In genomic region chr1:90174338-90174737, GRCm38 (mm10) we compare ENCODE assay signal across 31 mouse cellular contexts. TPM values are rescaled to one million over a fixed set of nuclear protein-coding genes. Genes with fewer than 3 reads are reported as not detected.
A peak's percentile ranks its signal among the peaks of the same experiment; 100 is the strongest.
DNase-seq lines count a peak whose midpoint lies in the region; ATAC-seq and TF ChIP-seq lines count a peak whose summit lies in the region.
"Had no signal": no experiment of that assay in that cellular context is flagged by ENCODE, and none has a peak within 500 bp of the region (broad histone marks: within the 10 kb centered on the region; RNA-seq: fewer than 3 reads in every experiment).

No protein-coding gene starts in this region.

- intact Hi-C loops in gastrocnemius, postnatal 14 days (cut with DNase I; ENCODE audit: low total_unique reads), result no loop called here

- ATAC-seq in forebrain, embryonic 13.5 days, result 0 out of 2 replicates have a peak, but pooled peaks have one; percentile 61
- no peak for ATAC-seq in forebrain, embryonic 12.5 days (ENCODE audit: low FRiP score)
- no peak for ATAC-seq in midbrain, embryonic 14.5 days (ENCODE audit: low FRiP score, low TSS enrichment)
- no peak for ATAC-seq in midbrain, embryonic 11.5 days (ENCODE audit: low FRiP score)
- ATAC-seq in lung, postnatal 0 days, result no peak
- ATAC-seq: activated CD4-positive, CD25-positive, alpha-beta regulatory T cell, adult 4 months; intestine, postnatal 0 days had no signal

- no peak overlapping the region for H3K4me3 ChIP-seq in forebrain, embryonic 13.5 days
- H3K4me3 ChIP-seq in forebrain, embryonic 12.5 days (replicated peaks), result no peak overlapping the region
- H3K4me3 ChIP-seq in midbrain, embryonic 14.5 days (replicated peaks; ENCODE audit: low read depth, low read length), result no peak overlapping the region
- no peak overlapping the region for H3K4me3 ChIP-seq in midbrain, embryonic 11.5 days (ENCODE audit: low read depth, low read length)
- no peak overlapping the region for H3K4me3 ChIP-seq in lung, postnatal 0 days (ENCODE audit: low read depth, low read length)
- H3K4me3 ChIP-seq: embryonic facial prominence, embryonic 12.5 days; embryonic facial prominence, embryonic 15.5 days; hindbrain, embryonic 12.5 days; hindbrain, embryonic 15.5 days had no signal

- H3K9ac ChIP-seq in forebrain, embryonic 13.5 days, result no peak overlapping the region
- no peak overlapping the region for H3K9ac ChIP-seq in forebrain, embryonic 12.5 days
- no peak overlapping the region for H3K9ac ChIP-seq in midbrain, embryonic 14.5 days (replicated peaks; ENCODE audit: low read length)
- H3K9ac ChIP-seq in midbrain, embryonic 11.5 days (ENCODE audit: low read length), result no peak overlapping the region
- no peak overlapping the region for H3K9ac ChIP-seq in lung, postnatal 0 days (replicated peaks; ENCODE audit: low read depth)
- H3K9ac ChIP-seq: embryonic facial prominence, embryonic 12.5 days; embryonic facial prominence, embryonic 15.5 days; hindbrain, embryonic 12.5 days; hindbrain, embryonic 15.5 days had no signal

- peaks cover 21% of the 10 kb centered on the region for H3K4me1 ChIP-seq in forebrain, embryonic 13.5 days
- peaks cover 15% of the 10 kb centered on the region for H3K4me1 ChIP-seq in forebrain, embryonic 12.5 days
- no peaks in the 10 kb centered on the region for H3K4me1 ChIP-seq in midbrain, embryonic 14.5 days (ENCODE audit: control insufficient read depth, insufficient read depth, low read length)
- no peaks in the 10 kb centered on the region for H3K4me1 ChIP-seq in midbrain, embryonic 11.5 days (ENCODE audit: control insufficient read depth, insufficient read depth, low read length)
- H3K4me1 ChIP-seq in lung, postnatal 0 days (ENCODE audit: insufficient read depth, low read depth, low read length), result no peaks in the 10 kb centered on the region

- H3K9me3 ChIP-seq in forebrain, embryonic 13.5 days (replicated peaks), result no peaks in the 10 kb centered on the region
- H3K9me3 ChIP-seq in forebrain, embryonic 12.5 days, result no peaks in the 10 kb centered on the region
- H3K9me3 ChIP-seq in midbrain, embryonic 14.5 days (ENCODE audit: control insufficient read depth, low read length), result no peaks in the 10 kb centered on the region
- no peaks in the 10 kb centered on the region for H3K9me3 ChIP-seq in midbrain, embryonic 11.5 days (ENCODE audit: control insufficient read depth, low read length)
- H3K9me3 ChIP-seq in lung, postnatal 0 days (ENCODE audit: low read length), result no peaks in the 10 kb centered on the region
- H3K9me3 ChIP-seq: embryonic facial prominence, embryonic 12.5 days; embryonic facial prominence, embryonic 15.5 days; hindbrain, embryonic 12.5 days; hindbrain, embryonic 15.5 days had no signal

- no peak overlapping the region for H3K4me2 ChIP-seq in forebrain, embryonic 13.5 days
- no peak overlapping the region for H3K4me2 ChIP-seq in forebrain, embryonic 12.5 days
- no peak overlapping the region for H3K4me2 ChIP-seq in midbrain, embryonic 14.5 days (ENCODE audit: low read length)
- H3K4me2 ChIP-seq in midbrain, embryonic 11.5 days, result no peak overlapping the region
- no peak overlapping the region for H3K4me2 ChIP-seq in lung, postnatal 0 days (replicated peaks; ENCODE audit: low read depth, low read length)
- H3K4me2 ChIP-seq: embryonic facial prominence, embryonic 12.5 days; embryonic facial prominence, embryonic 15.5 days; heart, embryonic 11.5 days; hindbrain, embryonic 12.5 days; hindbrain, embryonic 15.5 days had no signal

- H3K27me3 ChIP-seq in forebrain, embryonic 13.5 days, result no peaks in the 10 kb centered on the region
- no peaks in the 10 kb centered on the region for H3K27me3 ChIP-seq in forebrain, embryonic 12.5 days
- no peaks in the 10 kb centered on the region for H3K27me3 ChIP-seq in midbrain, embryonic 14.5 days (ENCODE audit: control insufficient read depth, insufficient read depth, low read length)
- no peaks in the 10 kb centered on the region for H3K27me3 ChIP-seq in midbrain, embryonic 11.5 days (ENCODE audit: control insufficient read depth, insufficient read depth, low read length)
- H3K27me3 ChIP-seq in lung, postnatal 0 days (replicated peaks; ENCODE audit: insufficient read depth, low read length), result no peaks in the 10 kb centered on the region
- H3K27me3 ChIP-seq: embryonic facial prominence, embryonic 12.5 days; embryonic facial prominence, embryonic 15.5 days; hindbrain, embryonic 12.5 days had no signal

- H3K27ac ChIP-seq in forebrain, embryonic 13.5 days, result 0 out of 2 replicates have a peak overlapping the region, but pooled peaks have one; percentile 52
- no peak overlapping the region; the same call in 1 of the 2 replicates for H3K27ac ChIP-seq in forebrain, embryonic 12.5 days
- no peak overlapping the region for H3K27ac ChIP-seq in midbrain, embryonic 14.5 days (replicated peaks; ENCODE audit: low read depth, low read length)
- H3K27ac ChIP-seq in midbrain, embryonic 11.5 days (ENCODE audit: low read depth, low read length), result no peak overlapping the region
- H3K27ac ChIP-seq in lung, postnatal 0 days (ENCODE audit: low read length), result no peak overlapping the region
- H3K27ac ChIP-seq: embryonic facial prominence, embryonic 12.5 days; embryonic facial prominence, embryonic 15.5 days; hindbrain, embryonic 12.5 days; hindbrain, embryonic 15.5 days had no signal

- TF ChIP-seq EP300 in lung, postnatal 0 days (IDR thresholded peaks at IDR 0.05), result no peak

- 24% methylated on average over 8 of the region's 8 CpGs for WGBS in forebrain, embryonic 13.5 days
- 38% methylated on average over 8 of the region's 8 CpGs for WGBS in forebrain, embryonic 12.5 days
- WGBS in midbrain, embryonic 14.5 days, result 22% methylated on average over 8 of the region's 8 CpGs
- WGBS in midbrain, embryonic 11.5 days, result 61% methylated on average over 8 of the region's 8 CpGs
- 63% methylated on average over 8 of the region's 8 CpGs for WGBS in lung, postnatal 0 days

- H3K36me3 ChIP-seq in forebrain, embryonic 13.5 days (ENCODE audit: poor library complexity, severe bottlenecking), result no peaks in the 10 kb centered on the region
- H3K36me3 ChIP-seq in forebrain, embryonic 12.5 days (replicated peaks), result no peaks in the 10 kb centered on the region
- no peaks in the 10 kb centered on the region for H3K36me3 ChIP-seq in midbrain, embryonic 14.5 days (ENCODE audit: control insufficient read depth, insufficient read depth, low read length)
- no peaks in the 10 kb centered on the region for H3K36me3 ChIP-seq in midbrain, embryonic 11.5 days (ENCODE audit: control insufficient read depth, insufficient read depth, low read length)
- H3K36me3 ChIP-seq in lung, postnatal 0 days (ENCODE audit: insufficient read depth, low read length), result no peaks in the 10 kb centered on the region
- H3K36me3 ChIP-seq: embryonic facial prominence, embryonic 12.5 days; embryonic facial prominence, embryonic 15.5 days; hindbrain, embryonic 12.5 days; hindbrain, embryonic 15.5 days had no signal

- TF ChIP-seq CTCF in lung, postnatal 0 days (IDR thresholded peaks at IDR 0.05), result no peak

- peak; percentile 38 for DNase-seq in midbrain, embryonic 14.5 days
- DNase-seq in midbrain, embryonic 11.5 days (ENCODE audit: low spot score, missing footprints), result no peak
- DNase-seq in brain, embryonic 18.5 days (ENCODE audit: low read depth, low spot score), result peak; percentile 34
- peak; percentile 24 for DNase-seq in telencephalon, adult 2 months (ENCODE audit: low read depth, low spot score)
- DNase-seq in lung, postnatal 0 days (ENCODE audit: low spot score), result no peak
- no peak for DNase-seq in gastrocnemius, postnatal 14 days
- DNase-seq: adrenal gland, adult 2 months; adrenal gland, postnatal 14 days; cerebellum, adult 11 months; cerebellum, adult 2 months; cerebellum, adult 9-11 months; cerebellum, postnatal 25 days; gastrocnemius, postnatal 10 days had no signal

RNA-seq across cellular contexts. Expression of gene Iqca, which starts 21.1 kb away (rescaled TPM):
- polyA plus RNA-seq in forebrain, embryonic 13.5 days (2015; fragmentation: Nextera tagmentation; extraction: Ambion mirVana), result 0.62 and 0.93 TPM in 2 replicates
- 0.56 TPM in 1 of 2 replicates, not detected in the other for polyA plus RNA-seq in forebrain, embryonic 12.5 days (2016; fragmentation: Nextera tagmentation; extraction: Ambion mirVana)
- 0.20 and 0.31 TPM in 2 replicates for polyA plus RNA-seq in midbrain, embryonic 14.5 days (2014; fragmentation: Nextera tagmentation; extraction: Ambion mirVana)
- polyA plus RNA-seq in midbrain, embryonic 11.5 days (2014; fragmentation: Nextera tagmentation; extraction: Ambion mirVana), result 0.18 TPM in 1 of 2 replicates, not detected in the other
- 4.6 and 5.7 TPM in 2 replicates for polyA plus RNA-seq in lung, postnatal 0 days (2015; fragmentation: Nextera tagmentation; extraction: Ambion mirVana)
- under 1 TPM in 1 of 2 experiments, not detected in 1; 0.16 TPM for total RNA-seq in gastrocnemius, postnatal 14 days (2021)
- total RNA-seq: adrenal gland, adult 2 months; adrenal gland, postnatal 14 days; adrenal gland, postnatal 4 days; common myeloid progenitor, adult 5-6 weeks; gastrocnemius, adult 18-20 months; gastrocnemius, postnatal 10 days; gastrocnemius, postnatal 4 days; heart, adult 8-10 months; heart, postnatal 25 days; hematopoietic stem cell, adult 5-6 weeks had no signal
- polyA plus RNA-seq: activated CD4-positive, CD25-positive, alpha-beta regulatory T cell, adult 4 months; adrenal gland, adult 2 months; heart, embryonic 11.5 days; heart, embryonic 14.5 days; heart, postnatal 0 days had no signal

RNA-seq across cellular contexts. Expression of gene Ackr3, which starts 29.4 kb away (rescaled TPM):
- polyA plus RNA-seq in forebrain, embryonic 13.5 days (2015; fragmentation: Nextera tagmentation; extraction: Ambion mirVana), result 28.5 and 29.1 TPM in 2 replicates
- polyA plus RNA-seq in forebrain, embryonic 12.5 days (2016; fragmentation: Nextera tagmentation; extraction: Ambion mirVana), result 25.5 and 28.7 TPM in 2 replicates
- polyA plus RNA-seq in midbrain, embryonic 14.5 days (2014; fragmentation: Nextera tagmentation; extraction: Ambion mirVana), result 12.8 and 13.6 TPM in 2 replicates
- 28.4 and 29.4 TPM in 2 replicates for polyA plus RNA-seq in midbrain, embryonic 11.5 days (2014; fragmentation: Nextera tagmentation; extraction: Ambion mirVana)
- 38.4 and 54.8 TPM in 2 replicates for polyA plus RNA-seq in lung, postnatal 0 days (2015; fragmentation: Nextera tagmentation; extraction: Ambion mirVana)
- total RNA-seq in gastrocnemius, postnatal 14 days (2021), result 10 to 100 TPM; 14.1 to 16.2 TPM
- total RNA-seq: common myeloid progenitor, adult 5-6 weeks had no signal

Comparison
In these comparisons a context has a peak if more than half of its experiments do, and no peak if none do; other contexts are left out.
1. DNase-seq: peak in midbrain, embryonic 14.5 days (single experiment), brain, embryonic 18.5 days (single experiment) and telencephalon, adult 2 months (single experiment); none in midbrain, embryonic 11.5 days (single experiment), lung, postnatal 0 days (single experiment) and gastrocnemius, postnatal 14 days (single experiment).